Mouse (Mus musculus): ENCODE measurements at regions not wholly inside any gene's neighbourhood (a gene's known extent, or its start where the extent isn't known, plus 50 kb on each side); places are given as distances from the start of the nearest gene placed in this dataset.

- POLR2A ChIA-PET, result no interaction called here
- TF ChIP-seq CTCF (IDR thresholded peaks at IDR 0.05), result no peak
- CTCF ChIA-PET, result interaction anchor here (1.5 to 2.6 kb wide), 2 partner anchors 13 to 18 kb away, joined by 4 to 8 read pairs; no protein-coding TSS in a partner anchor
These were observed 156.0 kb upstream of the Slc24a2 start for GRCm38 (mm10) chr4:87386271-87386670.

GRCm38 (mm10) chr4:87385221-87385739, 155.0 kb upstream of the Slc24a2 start:
- in situ Hi-C loops (cut with MboI; ENCODE audit: low pct_unique_long_range_greater_than_20kb), result no loop called here
- no peaks in the 10 kb centered on the region for H3K27me3 ChIP-seq
- ATAC-seq (no peak), DNase-seq (ENCODE audit: low read depth, low spot score) (no peak)
- no peak for TF ChIP-seq CTCF (IDR thresholded peaks at IDR 0.05)
- ChIA-PET CTCF (interaction anchor here (0.8 to 2.6 kb wide), 2 partner anchors 11 to 17 kb away, joined by 3 to 8 read pairs; no protein-coding TSS in a partner anchor), POLR2A (no interaction called here)

More at GRCm38 (mm10) chr4:87386271-87386670, 156.0 kb upstream of the Slc24a2 start:
- no peaks in the 10 kb centered on the region for H3K27me3 ChIP-seq
- in situ Hi-C loops (cut with MboI; ENCODE audit: low pct_unique_long_range_greater_than_20kb), result no loop called here
- ATAC-seq (no peak), DNase-seq (ENCODE audit: low read depth, low spot score) (no peak)

- no peak for ATAC-seq
- DNase-seq (ENCODE audit: low read depth, low spot score), result no peak
- ChIA-PET POLR2A (interaction anchor here (0.6 kb wide), 1 partner anchor 9 kb away, joined by 3 read pairs; no protein-coding TSS in a partner anchor), CTCF (interaction anchor here (2.6 kb wide), 1 partner anchor 17 kb away, joined by 8 read pairs; no protein-coding TSS in a partner anchor)
- in situ Hi-C loops (cut with MboI; ENCODE audit: low pct_unique_long_range_greater_than_20kb), result no loop called here
- no peak for TF ChIP-seq CTCF (IDR thresholded peaks at IDR 0.05)
- H3K27me3 ChIP-seq, result no peaks in the 10 kb centered on the region
These were observed 154.3 kb upstream of the Slc24a2 start for GRCm38 (mm10) chr4:87384469-87385044.

GRCm38 (mm10) chr4:87380716-87381115, 150.4 kb upstream of the Slc24a2 start:
- no peak for TF ChIP-seq CTCF (IDR thresholded peaks at IDR 0.05)
- ATAC-seq (no peak), DNase-seq (ENCODE audit: low read depth, low spot score) (no peak)
- ChIA-PET POLR2A (no interaction called here), CTCF (no interaction called here)
- in situ Hi-C loops (cut with MboI; ENCODE audit: low pct_unique_long_range_greater_than_20kb), result no loop called here
- peaks cover 1% of the 10 kb centered on the region for H3K27me3 ChIP-seq

GRCm38 (mm10) chr4:87379516-87380173, 149.4 kb upstream of the Slc24a2 start:
- DNase-seq (ENCODE audit: low read depth, low spot score), result no peak
- H3K27me3 ChIP-seq, result peaks cover 8% of the 10 kb centered on the region
- ATAC-seq, result no peak
- in situ Hi-C loops (cut with MboI; ENCODE audit: low pct_unique_long_range_greater_than_20kb), result no loop called here
- CTCF ChIA-PET, result no interaction called here
- POLR2A ChIA-PET, result no interaction called here
- no peak for TF ChIP-seq CTCF (IDR thresholded peaks at IDR 0.05)

GRCm38 (mm10) chr4:87371960-87372359, 141.7 kb upstream of the Slc24a2 start:
- ATAC-seq, result no peak
- peaks cover 8% of the 10 kb centered on the region for H3K27me3 ChIP-seq
- TF ChIP-seq CTCF (IDR thresholded peaks at IDR 0.05), result no peak
- POLR2A ChIA-PET, result interaction anchor here (0.6 kb wide), 1 partner anchor 356 kb away, joined by 3 read pairs; no protein-coding TSS in a partner anchor
- in situ Hi-C loops (cut with MboI; ENCODE audit: low pct_unique_long_range_greater_than_20kb), result no loop called here
- CTCF ChIA-PET, result interaction anchor here (1.2 kb wide), 1 partner anchor 930 kb away, joined by 3 read pairs; no protein-coding TSS in a partner anchor
- no peak for DNase-seq (ENCODE audit: low read depth, low spot score)

- ChIA-PET POLR2A (interaction anchor here (1.5 kb wide), 1 partner anchor 663 kb away, joined by 3 read pairs; no protein-coding TSS in a partner anchor), CTCF (interaction anchor here (0.9 to 2.6 kb wide), 6 partner anchors 9 to 1176 kb away, joined by 3 to 9 read pairs (median 4); no protein-coding TSS in a partner anchor)
- no peaks in the 10 kb centered on the region for H3K27me3 ChIP-seq
- DNase-seq (ENCODE audit: low read depth, low spot score), result no peak
- ATAC-seq, result no peak
- in situ Hi-C loops (cut with MboI; ENCODE audit: low pct_unique_long_range_greater_than_20kb), result loop anchor here (5.0 to 10.0 kb wide), 4 partner anchors 418 to 1173 kb away; no protein-coding TSS in a partner anchor
- no peak for TF ChIP-seq CTCF (IDR thresholded peaks at IDR 0.05)
These were observed 139.5 kb upstream of the Slc24a2 start for GRCm38 (mm10) chr4:87369626-87370234.

GRCm38 (mm10) chr4:87368413-87369160, 138.3 kb upstream of the Slc24a2 start:
- peak; percentile 31 for ATAC-seq
- peak; percentile 9 for DNase-seq (ENCODE audit: low read depth, low spot score)
- ChIA-PET CTCF (interaction anchor here (0.7 to 2.6 kb wide), 15 partner anchors 10 to 1182 kb away, joined by 3 to 18 read pairs (median 3); no protein-coding TSS in a partner anchor), POLR2A (interaction anchor here (1.5 kb wide), 1 partner anchor 664 kb away, joined by 3 read pairs; no protein-coding TSS in a partner anchor)
- H3K27me3 ChIP-seq, result no peaks in the 10 kb centered on the region
- in situ Hi-C loops (cut with MboI; ENCODE audit: low pct_unique_long_range_greater_than_20kb), result loop anchor here (5.0 to 10.0 kb wide), 4 partner anchors 419 to 1174 kb away; no protein-coding TSS in a partner anchor
- peak; percentile 43 for TF ChIP-seq CTCF (IDR thresholded peaks at IDR 0.05)

GRCm38 (mm10) chr4:87367732-87368412, 137.6 kb upstream of the Slc24a2 start:
- CTCF ChIA-PET, result interaction anchor here (0.7 to 2.6 kb wide), 19 partner anchors 18 to 1182 kb away, joined by 3 to 18 read pairs (median 3); no protein-coding TSS in a partner anchor
- TF ChIP-seq CTCF (IDR thresholded peaks at IDR 0.05), result peak; percentile 92
- in situ Hi-C loops (cut with MboI; ENCODE audit: low pct_unique_long_range_greater_than_20kb), result loop anchor here (5.0 to 10.0 kb wide), 4 partner anchors 419 to 1174 kb away; no protein-coding TSS in a partner anchor
- H3K27me3 ChIP-seq, result no peaks in the 10 kb centered on the region
- POLR2A ChIA-PET, result interaction anchor here (1.5 kb wide), 1 partner anchor 665 kb away, joined by 3 read pairs; no protein-coding TSS in a partner anchor
- peak; percentile 19 for DNase-seq (ENCODE audit: low read depth, low spot score)
- ATAC-seq, result peak; percentile 83
